Mouse (Mus musculus) layer of hippocampus, adult 18-20 months (tissue): ENCODE results near the gene Diaph3. TPM values are rescaled to one million over a fixed set of nuclear protein-coding genes. Genes with fewer than 3 reads are reported as not detected.

Source experiments
- DNase-seq, 2 experiments: peaks; one replicate each; pipeline ENCODE4 v3.0.0; 2022; ENCODE audit warnings: low spot score in 2 of 2
- long read RNA-seq: library from polyadenylated mRNA; stranded (forward); transcript quantifications from one replicate; pipeline ENCODE4 v2.0.0, GENCODE M21; 2021
- total RNA-seq, 2 experiments: library from RNA; stranded (reverse); gene quantifications; 2 replicates each; pipeline ENCODE4 v1.2.3; 2021

The Diaph3 gene
- total RNA-seq = 1 to 10 TPM; 4.8 to 5.1 TPM
- long read RNA-seq, full-length matches to known transcripts = 4 of 4 reads
- long read RNA-seq, partial matches to known transcripts = 0 of 4 reads
- long read RNA-seq, other reads (novel, unspliced or antisense) = 0 of 4 reads

DNA sequence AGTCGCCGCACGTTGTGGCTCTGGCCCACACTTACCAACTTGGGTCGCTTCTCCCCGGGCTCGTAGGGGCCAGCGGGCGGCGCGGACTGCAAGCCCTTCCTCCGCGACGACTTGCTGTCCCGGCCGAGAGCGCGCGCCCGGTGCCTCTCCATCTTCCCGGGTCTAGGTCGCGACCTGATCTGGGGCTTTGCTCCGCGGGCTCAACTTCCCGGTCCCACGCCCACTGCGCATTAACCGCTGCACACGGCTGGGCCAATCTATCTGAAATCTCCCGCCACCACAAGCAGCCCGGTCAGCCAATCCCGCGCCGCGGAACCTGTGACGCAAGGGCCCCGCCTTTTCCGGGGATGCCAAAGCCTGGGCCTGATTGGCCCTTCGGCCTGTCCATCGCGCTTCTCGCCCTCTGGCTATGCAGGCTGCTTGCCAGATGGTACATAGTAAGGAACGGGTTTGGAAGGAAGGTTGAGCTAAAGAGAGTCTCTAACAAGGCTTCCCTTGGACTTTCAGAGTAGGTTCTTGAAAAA is at the start of gene Diaph3:
TSS of gene Diaph3 (minus strand) at position 273 of the 524 bp plus-strand sequence.
- peak; percentile 89 to 96 for DNase-seq

DNA sequence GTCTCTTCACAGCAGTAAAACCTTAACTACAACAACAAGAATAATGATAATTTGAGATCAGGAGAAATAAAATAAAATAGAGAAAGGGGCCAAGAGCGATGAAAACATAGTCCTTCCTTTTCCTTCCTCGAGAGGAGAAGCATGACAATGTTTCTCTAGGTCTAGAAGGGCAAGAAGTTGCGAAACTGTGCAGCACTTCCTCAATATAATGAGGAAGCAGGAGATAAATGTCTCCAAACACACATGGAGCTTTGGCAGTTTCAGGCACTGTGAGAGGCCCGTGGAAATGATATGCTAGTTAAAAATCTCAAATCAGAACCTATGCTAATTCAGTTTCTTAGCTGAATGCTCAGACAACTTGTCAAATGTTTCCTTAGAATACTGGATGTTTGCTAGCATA is 49.6 kb upstream of the Diaph3 start:
- DNase-seq = no peak

DNA sequence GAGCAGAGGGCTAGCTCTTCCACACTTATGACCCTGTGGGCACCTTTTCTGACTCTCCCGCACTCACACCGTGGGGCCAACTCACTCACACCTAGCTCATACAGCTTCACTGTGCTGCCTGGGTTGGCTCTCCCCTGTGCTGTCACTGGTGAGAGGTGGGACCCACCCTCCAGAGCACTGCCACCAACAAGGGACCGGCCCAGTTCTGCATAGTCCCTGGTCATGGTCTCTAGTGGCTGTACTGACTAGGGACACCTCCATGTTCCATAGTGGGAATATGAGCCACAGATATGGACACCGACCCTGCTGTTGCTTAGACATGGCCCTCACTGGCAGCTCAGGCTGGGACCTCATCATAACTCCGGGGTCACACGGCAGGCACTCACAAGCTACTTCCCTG is 30.5 kb upstream of the Diaph3 start:
- DNase-seq = no peak

DNA sequence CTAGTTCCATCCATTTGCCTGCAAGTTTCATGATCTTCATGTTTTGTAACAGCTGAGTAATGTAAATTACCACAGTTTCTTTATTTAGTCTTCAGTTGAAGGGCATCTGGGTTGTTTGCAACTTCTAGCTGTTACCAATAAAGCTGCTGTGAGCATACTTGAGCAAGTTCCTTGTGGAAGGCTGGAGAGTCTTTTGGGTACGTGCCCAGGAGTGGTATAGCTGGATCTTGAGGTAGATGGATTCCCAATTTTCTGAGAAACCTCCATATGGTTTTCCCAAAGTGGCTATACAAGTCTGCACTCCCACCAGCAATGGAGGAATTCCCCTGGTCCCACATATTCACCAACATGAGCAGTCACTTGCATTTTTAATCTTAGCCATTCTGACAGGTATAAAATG is 28.1 kb upstream of the Diaph3 start:
- no peak for DNase-seq

DNA sequence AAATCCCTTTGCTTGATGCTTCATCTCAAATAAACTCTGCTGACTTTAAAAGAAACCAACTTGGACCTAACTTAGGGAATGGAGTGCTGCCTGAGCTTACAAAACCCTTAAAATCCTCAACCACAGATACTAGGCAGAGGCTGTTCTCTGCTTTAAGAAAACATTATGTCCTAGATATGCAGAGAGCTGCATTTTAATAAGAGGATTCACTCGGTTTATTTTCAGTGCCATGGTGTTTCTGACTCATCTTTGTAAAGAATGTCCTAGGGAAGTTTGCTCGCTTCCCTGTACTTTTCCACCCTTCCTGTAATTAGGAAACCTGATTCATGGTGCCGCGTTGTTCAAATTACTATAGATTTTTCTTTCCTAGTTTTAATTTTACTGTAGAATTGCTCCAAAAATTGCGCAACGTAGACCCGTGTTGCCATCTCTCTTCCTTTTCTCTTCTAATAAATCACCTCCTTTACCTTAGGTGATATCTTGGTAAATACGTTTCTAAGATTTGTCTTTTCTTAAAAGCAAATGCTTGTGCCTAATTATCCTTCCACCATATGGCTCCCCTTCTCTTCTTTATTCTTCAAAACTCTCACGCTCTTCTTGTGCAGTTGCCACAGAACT is 14.7 kb upstream of the Diaph3 start:
- DNase-seq = peak in 1 of 2 experiments; percentile 8

DNA sequence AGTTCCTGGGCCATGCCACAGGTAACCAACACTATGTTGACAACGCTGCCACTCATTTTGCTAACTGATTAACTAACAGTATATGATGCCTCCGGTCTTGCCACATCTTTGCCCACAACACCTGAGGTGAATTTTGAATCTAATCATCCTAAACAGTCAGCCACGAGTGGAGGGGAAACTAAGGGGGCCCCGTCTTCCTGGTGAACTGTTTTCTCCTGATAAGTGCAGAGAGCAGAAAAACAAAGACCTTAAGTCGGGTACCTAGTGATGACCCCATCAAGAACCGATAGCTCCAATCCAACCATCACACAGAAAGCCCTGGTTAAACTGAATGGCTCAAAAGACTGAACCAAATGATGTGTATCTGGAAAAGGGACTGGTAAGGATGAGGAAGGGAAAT is 8.6 kb upstream of the Diaph3 start:
- DNase-seq = no peak

DNA sequence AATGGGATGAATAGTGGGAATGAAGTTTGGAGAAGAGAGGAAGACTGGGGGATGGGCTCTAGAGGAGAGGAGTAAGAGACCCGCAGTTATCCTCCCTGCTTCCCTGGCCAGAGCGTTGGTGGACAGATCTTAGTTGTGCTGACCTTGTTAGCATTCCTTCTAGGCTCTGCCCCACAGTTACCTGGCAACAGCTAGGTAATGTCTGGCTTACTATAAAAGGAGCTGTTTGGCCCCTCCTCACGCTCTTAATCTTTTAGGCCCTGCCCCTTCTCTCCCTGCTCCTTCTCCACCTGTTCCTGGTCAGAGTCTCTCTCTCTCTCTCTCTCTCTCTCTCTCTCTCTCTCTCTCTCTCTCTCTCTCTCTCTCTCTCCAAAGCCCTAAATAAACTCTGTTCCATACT is 5.7 kb upstream of the Diaph3 start:
- DNase-seq = no peak

DNA sequence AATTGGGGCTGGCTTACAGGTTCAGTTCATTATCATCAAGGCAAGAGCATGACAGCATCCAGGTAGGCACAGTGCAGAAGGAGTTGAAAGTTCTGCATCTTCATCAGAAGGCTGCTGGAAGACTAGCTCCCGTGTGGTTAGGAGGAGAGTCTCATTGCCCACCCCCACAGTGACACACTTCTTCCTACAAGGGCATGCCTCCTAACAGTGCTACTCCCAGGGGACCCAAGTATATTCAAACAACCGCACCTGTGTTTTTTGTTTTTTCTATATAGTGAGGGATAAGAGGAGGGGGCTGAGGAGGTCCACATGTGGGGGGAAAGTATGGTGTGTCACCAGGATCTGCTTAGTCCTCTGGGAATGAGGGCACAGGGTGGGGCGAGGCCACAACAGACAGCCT is 4.3 kb upstream of the Diaph3 start:
- no peak for DNase-seq

DNA sequence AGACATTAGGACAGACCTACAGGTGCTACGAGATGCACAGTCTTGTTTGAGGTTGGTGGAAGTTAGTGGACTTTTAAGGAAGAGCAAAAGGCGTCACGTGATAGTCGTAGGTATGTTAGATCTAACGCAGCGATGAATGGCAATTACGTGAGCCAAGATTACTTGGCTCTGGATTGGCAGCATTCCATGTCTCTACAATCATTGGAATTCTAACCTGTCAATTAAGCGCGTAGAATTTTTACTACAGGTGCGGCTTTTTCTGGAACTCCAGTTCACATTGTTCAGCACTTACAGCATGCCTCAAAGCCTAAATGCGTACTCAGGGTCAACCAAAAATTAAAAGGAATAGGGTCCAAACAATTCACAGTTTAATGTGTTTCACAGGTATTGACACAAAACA is 742 bp upstream of the Diaph3 start:
- DNase-seq = no peak

DNA sequence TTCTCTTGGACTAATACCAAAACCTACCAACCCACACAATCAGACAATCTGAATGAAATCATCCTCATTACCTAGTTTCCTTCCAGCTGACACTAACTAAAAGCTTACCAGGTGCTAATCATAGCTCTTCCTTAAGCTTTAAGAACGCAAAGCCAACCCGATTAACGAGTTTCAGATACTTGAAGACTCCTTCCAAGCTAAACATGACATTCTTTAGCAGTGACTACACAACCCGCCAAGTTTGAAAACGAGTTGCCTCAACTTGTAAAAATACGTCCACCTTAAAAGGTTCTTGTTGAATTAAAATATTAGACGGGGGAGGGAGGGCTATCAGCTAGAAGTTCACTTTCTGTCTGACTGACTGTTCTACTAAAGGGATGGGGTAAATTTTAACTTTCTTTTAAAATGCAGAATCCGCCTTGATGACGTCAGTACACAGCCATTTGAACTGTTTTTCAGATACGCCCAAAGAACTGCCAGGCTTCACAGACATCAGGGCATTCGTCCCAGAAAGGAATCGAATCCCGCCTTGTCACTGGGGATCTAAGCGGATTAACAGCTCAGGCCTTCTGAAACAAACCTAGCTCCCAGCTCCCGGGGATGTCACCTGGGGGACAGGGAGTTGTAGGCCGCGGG is 590 bp downstream of the Diaph3 start:
- DNase-seq = no peak

DNA sequence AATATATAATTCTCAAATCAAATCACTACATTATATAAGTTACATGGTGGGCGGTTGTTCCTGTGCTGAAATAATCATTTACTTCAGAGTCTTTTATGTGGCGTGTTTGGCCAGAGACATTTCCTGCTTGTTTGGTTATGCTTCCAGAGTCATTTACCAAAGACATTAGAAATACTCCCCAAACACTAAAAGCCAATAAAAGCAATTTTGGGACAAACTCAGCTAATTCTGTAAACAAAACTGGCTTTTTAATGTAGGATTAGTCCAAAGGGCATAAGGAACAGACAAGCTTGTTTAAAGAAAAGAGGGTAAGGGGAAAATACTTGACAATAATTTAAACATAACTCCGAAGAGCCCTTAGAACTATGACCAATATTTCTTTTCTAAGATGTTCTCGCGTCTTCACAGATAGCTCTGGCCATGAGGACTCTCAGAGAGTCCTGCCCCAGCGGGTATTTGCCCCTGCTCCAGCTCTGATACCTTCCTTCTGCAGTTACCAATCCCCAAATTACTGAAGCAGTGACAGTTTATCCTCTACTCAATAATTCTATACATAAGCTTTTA is 14.9 kb downstream of the Diaph3 start:
- DNase-seq = no peak

DNA sequence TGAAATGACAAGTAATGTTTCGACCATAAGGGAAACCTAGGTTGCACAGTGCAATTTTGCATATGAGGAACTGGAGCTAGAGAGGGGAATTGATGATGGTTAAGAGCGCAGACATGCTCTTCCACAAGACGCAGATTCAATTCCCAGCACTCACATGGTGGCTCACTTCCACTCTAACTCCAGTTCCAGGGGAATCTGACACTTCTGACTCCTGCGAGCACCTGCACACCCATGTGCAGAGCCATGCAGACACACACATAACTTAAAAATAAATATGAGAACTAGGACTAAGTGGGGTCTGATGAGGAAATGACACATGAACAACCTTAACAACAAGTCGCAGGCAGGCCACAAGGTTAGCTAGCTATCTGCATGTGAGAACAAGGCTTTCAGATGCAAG is 15.5 kb downstream of the Diaph3 start:
- no peak for DNase-seq

DNA sequence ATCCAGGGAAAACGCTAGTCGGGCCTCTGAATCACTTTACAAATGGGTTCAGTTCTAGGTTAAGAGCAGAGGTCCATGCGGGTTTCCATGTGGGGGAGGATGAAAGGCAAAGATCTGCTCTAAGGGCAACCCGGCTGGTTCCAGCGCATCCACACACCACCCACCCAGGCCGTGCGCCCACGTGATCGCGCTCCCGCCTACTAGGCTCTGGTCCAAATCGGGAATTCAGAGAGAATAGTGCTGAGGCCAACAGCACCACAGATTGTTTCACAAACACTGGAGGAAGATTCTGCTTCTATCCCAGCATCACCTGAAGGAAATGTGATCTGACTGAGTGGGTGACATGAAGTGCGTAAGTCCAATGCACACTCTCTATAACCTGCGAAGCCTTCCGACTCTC is 17.9 kb downstream of the Diaph3 start:
- DNase-seq = no peak

DNA sequence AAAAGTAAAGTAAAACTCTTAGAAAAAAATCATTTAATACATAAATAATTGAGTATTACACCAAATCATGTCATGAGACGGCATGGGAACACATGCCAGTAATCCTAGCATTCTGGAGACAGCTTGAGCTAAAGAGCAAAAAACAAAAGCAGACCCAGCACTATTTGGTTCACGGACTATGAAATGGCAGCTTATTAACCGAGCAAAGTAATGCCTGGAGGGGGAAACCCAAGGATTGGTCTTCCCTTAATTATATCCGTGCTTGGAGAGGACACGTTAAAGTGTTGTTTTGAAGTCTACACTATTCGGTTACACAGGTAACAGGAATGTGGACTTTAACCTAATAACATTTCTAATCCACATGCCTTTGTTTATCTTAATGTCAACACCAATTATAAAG is 19.2 kb downstream of the Diaph3 start:
- no peak for DNase-seq

DNA sequence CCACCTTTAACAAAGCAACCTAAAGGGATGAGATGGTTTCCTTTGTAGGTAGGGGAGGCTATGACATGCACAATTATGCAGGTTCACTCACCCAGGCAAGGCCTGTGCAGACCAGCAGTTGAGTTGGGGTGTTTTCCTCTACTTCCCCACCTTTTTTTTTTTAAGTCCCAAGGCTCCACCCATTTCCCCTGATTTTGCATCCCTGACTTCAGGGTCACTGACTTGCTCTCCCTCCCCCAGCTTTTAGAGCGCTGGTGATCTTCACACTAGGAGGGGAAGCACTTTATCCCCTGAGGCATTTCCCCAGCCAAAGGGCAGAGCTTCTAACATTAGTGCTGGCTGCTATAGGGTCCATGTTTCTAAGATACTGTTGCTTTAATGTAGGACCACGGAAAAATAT is 30.4 kb downstream of the Diaph3 start:
- DNase-seq = no peak

DNA sequence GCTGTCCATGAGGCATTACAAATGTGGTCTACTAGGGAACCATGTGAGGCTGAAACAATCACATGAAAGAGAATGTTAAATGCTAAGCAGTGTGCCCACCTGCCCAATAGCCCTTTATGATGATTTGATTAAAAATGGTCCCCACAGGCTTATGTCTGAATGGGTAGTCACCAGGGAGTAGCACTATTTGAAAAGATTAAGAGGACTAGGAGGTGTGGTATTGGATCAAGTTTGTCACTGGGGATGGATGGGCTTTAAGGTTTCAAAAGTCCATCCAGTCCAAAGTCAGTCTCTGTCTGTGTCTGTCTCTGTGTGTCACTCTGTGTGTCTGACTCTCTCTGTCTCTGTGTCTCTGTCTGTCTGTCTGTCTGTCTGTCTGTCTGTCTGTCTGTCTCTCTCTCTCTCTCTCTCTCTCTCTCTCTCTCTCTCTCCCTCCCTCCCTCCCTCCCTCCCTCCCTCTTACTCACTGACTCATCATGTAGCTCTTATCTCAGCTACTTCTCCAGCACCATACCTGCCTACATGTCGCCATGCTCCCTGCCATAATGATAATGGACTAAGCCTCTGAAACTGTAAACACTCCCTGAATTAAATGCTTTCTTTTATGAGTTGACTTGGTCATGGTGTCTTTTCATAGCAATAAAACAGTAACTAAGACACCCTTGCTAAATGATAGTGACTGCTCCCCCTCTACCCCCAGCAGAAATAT is 41.5 kb downstream of the Diaph3 start:
- DNase-seq = no peak

DNA sequence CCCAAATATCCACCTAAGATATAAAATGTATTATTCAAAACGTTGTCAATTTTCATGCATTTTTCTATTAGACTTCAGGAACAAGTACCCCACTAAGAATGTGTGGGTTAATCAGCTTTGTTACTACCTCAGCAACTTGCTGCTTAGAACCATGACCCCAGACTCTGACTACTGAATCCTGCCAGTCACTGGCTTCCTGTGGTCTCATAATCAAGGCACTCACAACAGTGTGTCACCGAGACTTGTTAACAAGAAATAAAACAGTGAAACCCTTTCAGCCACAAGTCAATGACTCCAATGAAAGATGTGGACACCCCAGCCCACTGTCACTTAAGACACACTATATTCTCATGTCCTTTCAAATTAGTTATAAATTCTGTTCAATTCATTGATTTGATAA is 42.9 kb downstream of the Diaph3 start:
- DNase-seq = no peak

DNA sequence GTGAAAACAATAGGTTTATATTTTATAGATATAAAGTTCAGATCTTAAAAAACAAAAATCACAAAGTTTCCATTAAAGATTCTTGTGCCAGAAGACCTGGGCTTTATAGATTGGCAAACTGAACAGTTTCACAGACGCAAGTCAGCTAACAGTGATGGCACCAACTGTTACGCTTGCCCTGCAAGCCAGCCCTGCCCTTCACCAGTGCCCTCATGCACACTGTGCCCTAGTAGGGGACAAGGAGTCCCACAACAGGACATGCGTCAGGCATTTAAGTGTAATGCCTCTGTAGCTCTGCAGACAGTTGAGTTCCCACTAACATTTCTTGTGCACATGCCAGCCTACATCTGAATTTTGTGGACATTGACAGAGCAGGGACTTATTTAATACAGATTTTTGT is 49.5 kb downstream of the Diaph3 start:
- DNase-seq = no peak

DNA sequence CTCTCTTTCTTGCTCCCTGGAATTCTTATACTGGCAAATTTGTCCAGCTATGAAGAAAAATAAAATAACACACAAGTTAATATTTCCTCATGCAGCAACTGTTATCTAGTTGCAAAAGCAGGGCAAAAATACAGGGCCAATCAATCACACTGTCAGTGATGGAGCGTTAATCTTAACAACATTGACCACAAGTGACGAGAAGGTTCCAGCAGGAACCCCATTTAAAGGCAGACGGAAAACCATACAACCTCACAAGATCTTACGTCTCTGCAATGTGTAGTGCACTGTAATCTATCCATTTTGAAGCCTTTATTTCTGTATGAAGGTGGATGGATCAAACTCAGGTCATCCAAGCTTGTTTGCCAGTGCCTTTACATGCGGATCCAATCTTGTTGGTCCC is 49.9 kb downstream of the Diaph3 start:
- no peak for DNase-seq

DNA sequence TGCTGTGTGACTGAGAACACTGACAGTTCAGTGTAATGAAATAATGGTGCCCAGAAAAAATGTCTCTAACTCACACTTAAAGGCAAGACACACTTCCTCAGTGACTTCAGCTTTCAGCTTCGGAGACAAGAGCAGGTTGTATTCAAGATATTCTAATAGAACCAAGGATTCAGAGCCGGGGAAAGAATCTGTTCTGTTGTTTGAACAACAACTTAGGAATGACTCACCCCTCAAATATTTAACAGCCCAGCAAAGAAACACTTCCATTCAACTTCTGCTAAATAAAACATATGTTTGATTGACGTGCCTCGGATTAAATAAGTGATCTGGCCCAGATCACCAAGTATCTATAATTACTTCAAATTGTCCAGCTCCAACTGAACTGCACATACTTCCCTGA is 52.1 kb downstream of the Diaph3 start:
- no peak for DNase-seq

DNA sequence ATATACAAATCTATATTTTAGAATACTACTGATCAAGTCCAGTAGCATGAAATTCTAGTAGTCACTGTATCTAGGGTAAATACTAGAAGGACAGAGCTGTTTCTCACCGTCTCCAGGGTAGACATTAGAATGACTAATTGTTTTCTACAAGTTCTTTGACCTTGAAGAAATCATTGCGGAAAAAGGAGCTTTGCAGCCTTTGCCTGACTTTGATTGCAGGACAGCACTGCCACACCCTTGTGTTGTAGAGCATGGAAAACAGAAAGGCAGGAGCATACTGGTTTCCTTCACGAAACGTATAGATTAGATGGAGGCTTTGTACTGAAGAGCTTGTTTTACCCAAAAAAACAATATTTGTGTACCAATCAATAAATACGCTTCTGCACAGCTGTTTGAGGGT is 52.6 kb downstream of the Diaph3 start:
- DNase-seq = no peak

DNA sequence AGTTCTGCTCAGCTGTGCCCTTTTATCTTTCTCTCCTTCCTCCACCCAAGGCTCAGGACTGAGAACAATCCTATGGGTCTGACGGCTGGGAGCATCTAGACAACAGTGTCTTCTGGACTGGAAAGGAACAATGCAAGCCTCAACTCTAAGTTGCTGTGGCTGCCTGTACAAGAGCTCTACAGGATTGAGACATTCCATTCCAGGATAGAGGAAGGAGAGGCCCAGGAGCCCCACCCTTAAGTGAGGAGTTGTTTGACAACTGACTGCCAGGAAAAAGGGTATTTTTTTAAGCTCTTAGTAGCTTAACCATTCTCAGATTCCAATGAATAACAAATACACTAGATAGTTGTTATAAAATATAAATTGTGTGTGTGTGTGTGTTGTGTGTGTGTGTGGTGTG is 53.0 kb downstream of the Diaph3 start:
- DNase-seq = no peak
